Mouse (Mus musculus): ENCODE data around the gene Fam83c. TPM values are rescaled to one million over a fixed set of nuclear protein-coding genes. Genes with fewer than 3 reads are reported as not detected.
A peak's percentile ranks its signal among the peaks of the same experiment; 100 is the strongest.

The Fam83c gene
- polyA plus RNA-seq, 1 experiment from 2014 or later: 0.19 TPM

GRCm38 (mm10) chr2:155819449-155820251 is 15.0 kb downstream of the Fam83c start:
- H3K9me3 ChIP-seq (ENCODE audit: control insufficient read depth, low read length): no peaks in the 10 kb centered on the region
- H3K27me3 ChIP-seq (ENCODE audit: control insufficient read depth, insufficient read depth, low read length): no peaks in the 10 kb centered on the region
- peaks cover 10% of the 10 kb centered on the region for H3K36me3 ChIP-seq (ENCODE audit: control insufficient read depth, insufficient read depth, low read length)
- DNase-seq (ENCODE audit: low spot score) (no peak), ATAC-seq (ENCODE audit: low FRiP score) (peak; percentile 46; the same call in 1 of the 2 replicates)
- H3K4me2 ChIP-seq (replicated peaks; ENCODE audit: low read depth, low read length): peak overlapping the region; percentile 81; the same call in 1 of the 2 replicates
- WGBS: 64% methylated on average over 6 of the region's 6 CpGs
- peak overlapping the region; percentile 58 for H3K27ac ChIP-seq (ENCODE audit: low read depth, low read length)
- H3K4me1 ChIP-seq (replicated peaks; ENCODE audit: control insufficient read depth, insufficient read depth, low read length): no peaks in the 10 kb centered on the region
- H3K4me3 ChIP-seq (ENCODE audit: low read depth, low read length): peak overlapping the region; percentile 51; the same call in 1 of the 2 replicates
- H3K9ac ChIP-seq (ENCODE audit: low read depth, low read length): peak overlapping the region; percentile 75

GRCm38 (mm10) chr2:155819392-155819448 is 15.4 kb downstream of the Fam83c start, which contains the start of gene BC029722:
Gene BC029722 (minus strand): TSS chr2:155819426.
- Histone ChIP-seq H3K27ac (ENCODE audit: low read depth, low read length) (peak within 1 kb of the TSS; percentile 58), H3K9ac (ENCODE audit: low read depth, low read length) (peak within 1 kb of the TSS; percentile 75), H3K36me3 (ENCODE audit: control insufficient read depth, insufficient read depth, low read length) (peaks cover 10% of the 10 kb centered on the region), H3K9me3 (ENCODE audit: control insufficient read depth, low read length) (no peaks in the 10 kb centered on the region), H3K27me3 (ENCODE audit: control insufficient read depth, insufficient read depth, low read length) (no peaks in the 10 kb centered on the region), H3K4me1 (replicated peaks; ENCODE audit: control insufficient read depth, insufficient read depth, low read length) (no peaks in the 10 kb centered on the region), H3K4me3 (ENCODE audit: low read depth, low read length) (peak within 1 kb of the TSS; percentile 51), H3K4me2 (replicated peaks; ENCODE audit: low read depth, low read length) (peak within 1 kb of the TSS; percentile 81)
- DNase-seq (ENCODE audit: low spot score) (no peak), ATAC-seq (ENCODE audit: low FRiP score) (no peak)

GRCm38 (mm10) chr2:155818596-155819391 is 15.9 kb downstream of the Fam83c start:
- no peaks in the 10 kb centered on the region for H3K27me3 ChIP-seq (ENCODE audit: control insufficient read depth, insufficient read depth, low read length)
- peak; percentile 96 for ATAC-seq (ENCODE audit: low FRiP score)

GRCm38 (mm10) chr2:155817301-155818245 is 17.1 kb downstream of the Fam83c start:
- WGBS: 87% methylated on average over 10 of the region's 10 CpGs
- H3K9me3 ChIP-seq (ENCODE audit: control insufficient read depth, low read length): no peaks in the 10 kb centered on the region
- H3K4me2 ChIP-seq (replicated peaks; ENCODE audit: low read depth, low read length): no peak overlapping the region; the same call in 1 of the 2 replicates
- peaks cover 8% of the 10 kb centered on the region; the same call in 1 of the 2 replicates for H3K36me3 ChIP-seq (ENCODE audit: control insufficient read depth, insufficient read depth, low read length)
- DNase-seq (ENCODE audit: low spot score) (no peak), ATAC-seq (ENCODE audit: low FRiP score) (no peak)
- no peaks in the 10 kb centered on the region for H3K4me1 ChIP-seq (replicated peaks; ENCODE audit: control insufficient read depth, insufficient read depth, low read length)
- H3K4me3 ChIP-seq (ENCODE audit: low read depth, low read length): no peak overlapping the region
- H3K27ac ChIP-seq (ENCODE audit: low read depth, low read length): no peak overlapping the region
- H3K27me3 ChIP-seq (ENCODE audit: control insufficient read depth, insufficient read depth, low read length): no peaks in the 10 kb centered on the region
- H3K9ac ChIP-seq (ENCODE audit: low read depth, low read length): peak overlapping the region; percentile 15; the same call in 1 of the 2 replicates

More at GRCm38 (mm10) chr2:155818596-155819391, 15.9 kb downstream of the Fam83c start:
- Histone ChIP-seq H3K9ac (ENCODE audit: low read depth, low read length) (peak overlapping the region; percentile 75), H3K4me1 (replicated peaks; ENCODE audit: control insufficient read depth, insufficient read depth, low read length) (no peaks in the 10 kb centered on the region), H3K9me3 (ENCODE audit: control insufficient read depth, low read length) (no peaks in the 10 kb centered on the region), H3K36me3 (ENCODE audit: control insufficient read depth, insufficient read depth, low read length) (peaks cover 10% of the 10 kb centered on the region), H3K4me2 (replicated peaks; ENCODE audit: low read depth, low read length) (peak overlapping the region; percentile 81), H3K27ac (ENCODE audit: low read depth, low read length) (peak overlapping the region; percentile 58), H3K4me3 (ENCODE audit: low read depth, low read length) (peak overlapping the region; percentile 51)
- DNase-seq (ENCODE audit: low spot score): peak; percentile 91
- 4% methylated on average over 37 of the region's 37 CpGs for WGBS

GRCm38 (mm10) chr2:155816179-155816578 is 18.5 kb downstream of the Fam83c start:
- Histone ChIP-seq H3K4me2 (replicated peaks; ENCODE audit: low read depth, low read length) (no peak overlapping the region), H3K9ac (ENCODE audit: low read depth, low read length) (no peak overlapping the region), H3K4me3 (ENCODE audit: low read depth, low read length) (no peak overlapping the region), H3K27me3 (ENCODE audit: control insufficient read depth, insufficient read depth, low read length) (no peaks in the 10 kb centered on the region), H3K4me1 (replicated peaks; ENCODE audit: control insufficient read depth, insufficient read depth, low read length) (no peaks in the 10 kb centered on the region), H3K36me3 (ENCODE audit: control insufficient read depth, insufficient read depth, low read length) (peaks cover 4% of the 10 kb centered on the region; the same call in 1 of the 2 replicates), H3K9me3 (ENCODE audit: control insufficient read depth, low read length) (no peaks in the 10 kb centered on the region), H3K27ac (ENCODE audit: low read depth, low read length) (no peak overlapping the region)
- WGBS: 100% methylated on average over 1 of the region's 1 CpGs
- no peak for ATAC-seq (ENCODE audit: low FRiP score)
- DNase-seq (ENCODE audit: low spot score): no peak

GRCm38 (mm10) chr2:155814829-155815228 is 19.8 kb downstream of the Fam83c start:
- Histone ChIP-seq H3K4me3 (ENCODE audit: low read depth, low read length) (no peak overlapping the region), H3K4me1 (replicated peaks; ENCODE audit: control insufficient read depth, insufficient read depth, low read length) (no peaks in the 10 kb centered on the region), H3K9me3 (ENCODE audit: control insufficient read depth, low read length) (no peaks in the 10 kb centered on the region), H3K27me3 (ENCODE audit: control insufficient read depth, insufficient read depth, low read length) (no peaks in the 10 kb centered on the region), H3K4me2 (replicated peaks; ENCODE audit: low read depth, low read length) (no peak overlapping the region), H3K27ac (ENCODE audit: low read depth, low read length) (no peak overlapping the region), H3K9ac (ENCODE audit: low read depth, low read length) (no peak overlapping the region), H3K36me3 (ENCODE audit: control insufficient read depth, insufficient read depth, low read length) (no peaks in the 10 kb centered on the region)
- no peak for ATAC-seq (ENCODE audit: low FRiP score)
- no peak for DNase-seq (ENCODE audit: low spot score)
- WGBS: 35% methylated on average over 5 of the region's 5 CpGs

GRCm38 (mm10) chr2:155812637-155813036 is 22.0 kb downstream of the Fam83c start:
- no peaks in the 10 kb centered on the region for H3K4me1 ChIP-seq (replicated peaks; ENCODE audit: control insufficient read depth, insufficient read depth, low read length)
- H3K9ac ChIP-seq (ENCODE audit: low read depth, low read length): no peak overlapping the region
- H3K27ac ChIP-seq (ENCODE audit: low read depth, low read length): no peak overlapping the region
- no peak overlapping the region for H3K4me3 ChIP-seq (ENCODE audit: low read depth, low read length)
- 83% methylated on average over 4 of the region's 4 CpGs for WGBS
- no peaks in the 10 kb centered on the region for H3K27me3 ChIP-seq (ENCODE audit: control insufficient read depth, insufficient read depth, low read length)
- DNase-seq (ENCODE audit: low spot score): no peak
- H3K9me3 ChIP-seq (ENCODE audit: control insufficient read depth, low read length): no peaks in the 10 kb centered on the region
- no peak for ATAC-seq (ENCODE audit: low FRiP score)
- no peaks in the 10 kb centered on the region for H3K36me3 ChIP-seq (ENCODE audit: control insufficient read depth, insufficient read depth, low read length)
- H3K4me2 ChIP-seq (replicated peaks; ENCODE audit: low read depth, low read length): no peak overlapping the region

- Histone ChIP-seq H3K27ac (ENCODE audit: low read depth, low read length) (no peak overlapping the region), H3K9me3 (ENCODE audit: control insufficient read depth, low read length) (no peaks in the 10 kb centered on the region), H3K27me3 (ENCODE audit: control insufficient read depth, insufficient read depth, low read length) (no peaks in the 10 kb centered on the region), H3K4me2 (replicated peaks; ENCODE audit: low read depth, low read length) (no peak overlapping the region), H3K4me3 (ENCODE audit: low read depth, low read length) (no peak overlapping the region), H3K36me3 (ENCODE audit: control insufficient read depth, insufficient read depth, low read length) (no peaks in the 10 kb centered on the region), H3K9ac (ENCODE audit: low read depth, low read length) (no peak overlapping the region), H3K4me1 (replicated peaks; ENCODE audit: control insufficient read depth, insufficient read depth, low read length) (no peaks in the 10 kb centered on the region)
- ATAC-seq (ENCODE audit: low FRiP score) (peak; percentile 22; the same call in 1 of the 2 replicates), DNase-seq (ENCODE audit: low spot score) (peak; percentile 90)
- WGBS: 34% methylated on average over 16 of the region's 16 CpGs
Observed at GRCm38 (mm10) chr2:155811821-155812396, 22.7 kb downstream of the Fam83c start.
